Mouse (Mus musculus): Measurements from ENCODE around the gene Mrpl37.

Mrpl37 gene

GRCm38 (mm10) chr4:107011325-107012004, 55.2 kb downstream of the Mrpl37 start:
- POLR2A ChIA-PET: no interaction called here
- CTCF ChIA-PET: interaction anchor here in 1 of 4 experiments (0.7 kb wide), 1 partner anchor 94 kb away, joined by 3 read pairs; no protein-coding TSS in a partner anchor

GRCm38 (mm10) chr4:107009548-107009947, 57.1 kb downstream of the Mrpl37 start:
- POLR2A ChIA-PET: no interaction called here

GRCm38 (mm10) chr4:107008161-107008560, 58.5 kb downstream of the Mrpl37 start:
- POLR2A ChIA-PET: interaction anchor here in 1 of 4 experiments (0.8 kb wide), 1 partner anchor 170 kb away, joined by 3 read pairs; the partner anchor contains the start of gene Tmem59
- CTCF ChIA-PET: interaction anchor here in 1 of 4 experiments (0.7 kb wide), 1 partner anchor 415 kb away, joined by 10 read pairs; no protein-coding TSS in a partner anchor

More at GRCm38 (mm10) chr4:107009548-107009947, 57.1 kb downstream of the Mrpl37 start:
- CTCF ChIA-PET: no interaction called here

- CTCF ChIA-PET: interaction anchor here in 1 of 4 experiments (0.6 to 0.7 kb wide), 2 partner anchors 38 to 363 kb away, joined by 4 to 7 read pairs; no protein-coding TSS in a partner anchor
- POLR2A ChIA-PET: no interaction called here
These were observed 59.3 kb downstream of the Mrpl37 start for GRCm38 (mm10) chr4:107007359-107007758.

GRCm38 (mm10) chr4:107006807-107007206, 59.9 kb downstream of the Mrpl37 start:
- POLR2A ChIA-PET: no interaction called here
- CTCF ChIA-PET: interaction anchor here in 1 of 4 experiments (0.6 to 0.7 kb wide), 2 partner anchors 37 to 362 kb away, joined by 4 to 7 read pairs; no protein-coding TSS in a partner anchor

GRCm38 (mm10) chr4:107006229-107006628, 60.4 kb downstream of the Mrpl37 start:
- POLR2A ChIA-PET: no interaction called here
- CTCF ChIA-PET: no interaction called here

Data from embryonic stem cell, embryonic (primary cell).